Mouse (Mus musculus) bone marrow, adult 2 months (tissue): Measurements from ENCODE around the gene S100pbp.

ENCODE experiments used
- CTCF ChIP-seq: fragments of 200-500 bp; IDR thresholded peaks from 2 replicates; pipeline ENCODE4 v1.5.1; 2011; ENCODE audit warnings: low read length, control low read depth; ENCODE audit not compliant: control insufficient read depth, insufficient read depth
- POLR2A ChIP-seq: fragments of 200-500 bp; IDR thresholded peaks from 2 replicates; pipeline ENCODE4 v1.6.1; 2011; ENCODE audit warnings: low read depth, mild to moderate bottlenecking, control low read depth, low read length, borderline replicate concordance; ENCODE audit not compliant: control insufficient read depth

- TF ChIP-seq CTCF (no peak), POLR2A (no peak)
These were observed 51.9 kb downstream of the S100pbp start for GRCm38 (mm10) chr4:129137392-129138321.
